Mouse (Mus musculus) ES-Bruce4 (cell line): ENCODE measurements at regions not wholly inside any gene's neighbourhood (a gene's known extent, or its start where the extent isn't known, plus 50 kb on each side); places are given as distances from the start of the nearest gene placed in this dataset.
"Not testable (repeated sequence)": the region's sequence is repeated elsewhere in the genome, so short reads cannot be mapped to it uniquely, and the experiment has no call there.

Experiments used
- H3K27ac ChIP-seq: 2 replicates; pipeline ENCODE4 v1.5.1; 2012; ENCODE audit warnings: low read length, inconsistent platforms; ENCODE audit not compliant: insufficient read depth
- H3K27me3 ChIP-seq: 2 replicates; pipeline ENCODE4 v1.6.1; 2012; ENCODE audit warnings: mild to moderate bottlenecking, low read length, inconsistent platforms; ENCODE audit not compliant: control insufficient read depth, poor library complexity, insufficient read depth, severe bottlenecking
- H3K36me3 ChIP-seq: 2 replicates; pipeline ENCODE4 v1.6.1; 2012; ENCODE audit warnings: inconsistent platforms, mild to moderate bottlenecking, low read length, moderate library complexity; ENCODE audit not compliant: control insufficient read depth, poor library complexity, insufficient read depth, severe bottlenecking
- H3K4me1 ChIP-seq: one replicate; pipeline ENCODE4 v1.8.1; 2011; ENCODE audit warnings: low read length; ENCODE audit not compliant: control insufficient read depth, insufficient read depth
- H3K4me3 ChIP-seq: 2 replicates; pipeline ENCODE4 v1.5.1; 2011; ENCODE audit warnings: low read depth, mild to moderate bottlenecking, low read length
- H3K9ac ChIP-seq: 2 replicates; pipeline ENCODE4 v1.6.1; 2012; ENCODE audit warnings: low read depth, mild to moderate bottlenecking, inconsistent platforms; ENCODE audit not compliant: poor library complexity, severe bottlenecking
- H3K9me3 ChIP-seq: replicated peaks from 2 replicates; pipeline ENCODE4 v1.6.1; 2012; ENCODE audit warnings: mild to moderate bottlenecking, low read length, inconsistent platforms; ENCODE audit not compliant: control insufficient read depth, poor library complexity, insufficient read depth, severe bottlenecking
- CTCF ChIP-seq: IDR thresholded peaks from one replicate; pipeline ENCODE4 v1.8.1; 2011; ENCODE audit warnings: low read depth, low read length
- EP300 ChIP-seq: IDR thresholded peaks from 2 replicates; pipeline ENCODE4 v1.6.1; 2011; ENCODE audit warnings: low read depth, low read length; ENCODE audit not compliant: insufficient read depth
- POLR2A ChIP-seq: IDR thresholded peaks from one replicate; pipeline ENCODE4 v1.8.1; 2011; ENCODE audit warnings: low read length; ENCODE audit not compliant: insufficient read depth

DNA sequence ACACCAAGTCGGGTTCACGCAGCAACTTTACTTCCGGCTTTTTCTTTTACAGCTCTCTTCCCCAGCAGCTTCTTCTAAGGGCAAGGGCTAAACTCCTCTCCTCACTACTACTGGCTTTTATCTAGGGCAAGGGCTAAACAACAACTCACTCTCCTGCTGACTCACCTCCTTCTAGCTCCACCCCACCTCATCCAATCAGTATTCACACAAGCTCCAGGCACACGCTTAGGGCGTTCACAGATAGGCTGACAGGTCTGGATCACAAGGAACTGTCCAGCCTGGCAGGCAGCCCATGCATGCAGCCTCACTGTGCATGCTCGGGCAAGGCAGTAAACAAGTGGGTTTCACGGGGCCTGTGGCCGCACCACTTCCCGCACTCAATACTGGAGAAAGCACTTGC is 116.9 kb downstream of the 1700129C05Rik start:
- not testable (repeated sequence) for H3K4me3 ChIP-seq, H3K9ac ChIP-seq, H3K27me3 ChIP-seq, H3K36me3 ChIP-seq, H3K9me3 ChIP-seq, H3K27ac ChIP-seq, H3K4me1 ChIP-seq
- 0 out of 2 replicates have a peak, but pooled peaks have one; percentile 45 for TF ChIP-seq EP300

- TF ChIP-seq EP300 (no peak), POLR2A (no peak), CTCF (no peak)
- no peaks in the 10 kb centered on the region for H3K4me1 ChIP-seq
Measured at GRCm38 (mm10) chr14:59009534-59009933, 133.2 kb downstream of the 1700129C05Rik start.

DNA sequence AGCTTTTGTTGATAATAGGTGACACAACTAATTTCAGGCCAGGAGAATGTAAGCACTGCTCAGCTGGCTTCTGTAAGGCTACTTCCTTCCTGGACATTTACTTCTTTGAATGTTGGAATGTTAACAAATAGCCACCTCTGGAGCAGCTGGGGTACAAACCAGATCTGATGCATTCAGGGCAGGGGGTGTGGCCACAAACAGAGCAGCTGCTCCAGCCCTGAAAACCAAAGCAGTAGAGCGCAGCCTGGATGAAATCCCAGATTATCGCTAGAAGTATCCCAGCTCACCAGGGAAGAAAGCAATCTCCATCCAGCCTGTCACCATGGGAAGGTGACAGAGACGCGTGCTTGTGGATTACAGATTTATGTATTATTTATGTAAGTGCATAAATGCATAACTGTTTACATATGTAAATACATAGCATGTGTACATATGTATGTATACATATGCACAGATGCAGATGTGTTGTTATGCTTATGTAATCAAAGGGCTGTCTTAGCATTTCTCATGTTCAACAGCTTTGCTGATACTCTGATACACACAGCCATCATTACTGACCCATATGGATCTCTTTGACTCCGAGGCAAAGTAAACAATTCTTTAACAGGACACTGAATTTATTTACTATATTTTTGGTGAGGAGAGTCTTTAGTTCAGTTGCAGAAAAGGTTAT is 143.5 kb downstream of the 1700129C05Rik start:
- no peak for TF ChIP-seq CTCF
- TF ChIP-seq EP300, result no peak
- TF ChIP-seq POLR2A, result no peak
- Histone ChIP-seq H3K4me3 (no peak overlapping the region), H3K9me3 (0 out of 2 replicates have a peak, but pooled peaks cover 2% of the 10 kb centered on the region), H3K27me3 (no peaks in the 10 kb centered on the region), H3K4me1 (no peaks in the 10 kb centered on the region), H3K36me3 (no peaks in the 10 kb centered on the region), H3K27ac (no peak overlapping the region), H3K9ac (no peak overlapping the region)

More at GRCm38 (mm10) chr14:59009534-59009933, 133.2 kb downstream of the 1700129C05Rik start:
- H3K9me3 ChIP-seq, result no peaks in the 10 kb centered on the region
- H3K9ac ChIP-seq, result no peak overlapping the region
- H3K36me3 ChIP-seq, result no peaks in the 10 kb centered on the region
- H3K27ac ChIP-seq, result no peak overlapping the region
- H3K4me3 ChIP-seq, result no peak overlapping the region
- no peaks in the 10 kb centered on the region for H3K27me3 ChIP-seq

DNA sequence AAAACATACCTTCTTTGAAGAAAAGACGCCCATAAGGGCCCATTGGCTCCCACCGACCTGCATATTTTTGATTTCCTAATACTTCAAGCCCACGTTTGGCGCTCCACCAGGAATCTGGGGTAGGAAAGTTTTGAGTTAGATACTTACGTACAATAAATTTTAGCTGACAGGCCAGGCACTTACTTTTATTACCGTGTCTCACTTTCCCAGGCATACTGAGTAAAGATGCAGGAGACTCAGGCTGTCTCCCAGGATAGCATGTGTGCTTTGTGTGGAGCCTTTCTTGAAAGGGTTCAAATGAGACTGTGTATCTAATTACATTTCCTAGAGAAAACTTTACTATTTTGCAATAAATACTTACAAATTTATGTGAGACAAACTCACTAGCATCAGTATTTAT is 147.7 kb downstream of the 1700129C05Rik start:
- Histone ChIP-seq H3K27ac (no peak overlapping the region), H3K4me3 (no peak overlapping the region), H3K9ac (no peak overlapping the region), H3K9me3 (0 out of 2 replicates have a peak, but pooled peaks cover 2% of the 10 kb centered on the region), H3K4me1 (no peaks in the 10 kb centered on the region), H3K36me3 (no peaks in the 10 kb centered on the region), H3K27me3 (no peaks in the 10 kb centered on the region)
- TF ChIP-seq EP300 (no peak), POLR2A (no peak), CTCF (no peak)

GRCm38 (mm10) chr14:58989644-58990217 is 153.0 kb downstream of the 1700129C05Rik start:
- no peak overlapping the region for H3K4me3 ChIP-seq
- no peaks in the 10 kb centered on the region for H3K4me1 ChIP-seq
- H3K36me3 ChIP-seq, result no peaks in the 10 kb centered on the region
- no peaks in the 10 kb centered on the region for H3K27me3 ChIP-seq
- TF ChIP-seq EP300, result no peak
- TF ChIP-seq CTCF, result no peak
- TF ChIP-seq POLR2A, result no peak
- no peak overlapping the region for H3K9ac ChIP-seq
- no peak overlapping the region for H3K27ac ChIP-seq
- H3K9me3 ChIP-seq, result no peaks in the 10 kb centered on the region

DNA sequence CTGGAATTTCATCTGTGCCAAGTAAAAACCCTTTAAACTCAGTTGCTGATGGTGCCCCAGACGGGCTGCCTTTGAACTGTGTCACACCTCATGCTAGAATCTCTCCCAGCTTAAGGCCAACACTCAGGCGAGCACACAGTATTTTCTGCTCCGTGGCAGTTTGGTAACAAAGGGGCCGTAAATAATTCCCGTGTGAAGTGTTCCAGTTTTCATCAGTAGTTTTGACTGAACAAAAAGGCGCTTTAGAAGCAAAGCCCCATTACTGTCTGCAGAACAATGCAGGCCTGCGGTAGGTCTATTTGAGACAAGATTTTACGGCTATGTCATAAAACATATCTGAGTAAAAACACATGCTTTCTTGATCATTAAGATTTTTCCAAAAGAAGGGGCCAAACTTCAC is 155.0 kb downstream of the 1700129C05Rik start:
- Histone ChIP-seq H3K4me1 (no peaks in the 10 kb centered on the region), H3K4me3 (no peak overlapping the region), H3K27me3 (no peaks in the 10 kb centered on the region), H3K27ac (no peak overlapping the region), H3K36me3 (no peaks in the 10 kb centered on the region), H3K9ac (no peak overlapping the region), H3K9me3 (no peaks in the 10 kb centered on the region)
- TF ChIP-seq EP300, result no peak
